Mouse (Mus musculus): Measurements from ENCODE around the gene Sap25.
"Not testable (repeated sequence)": the region's sequence is repeated elsewhere in the genome, so short reads cannot be mapped to it uniquely, and the experiment has no call there.

Sap25 gene

GRCm38 (mm10) chr5:137641054-137641453, at the start of gene Sap25:
TSS of gene Sap25 (plus strand) at chr5:137641334.
- no peak for DNase-seq (ENCODE audit: low spot score)

DNA sequence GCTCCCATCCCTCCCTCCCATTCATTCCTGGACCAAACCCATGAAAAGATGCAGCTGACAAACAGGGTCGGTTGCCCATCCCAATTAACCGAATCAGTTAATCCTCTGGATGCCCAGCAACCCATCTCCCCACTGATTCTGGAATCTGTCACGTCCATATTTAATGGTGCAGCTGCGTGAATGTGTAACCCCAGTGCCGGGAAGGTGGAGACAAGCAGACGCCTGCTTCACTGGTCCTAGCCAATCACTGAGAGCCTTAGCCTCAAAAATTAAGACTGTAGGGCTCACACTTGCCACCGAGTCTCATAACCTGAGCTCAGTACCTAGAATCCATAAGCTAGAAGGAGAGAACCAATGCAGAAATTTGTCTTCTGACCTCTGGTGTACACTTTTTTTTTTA, 45.2 kb upstream of the Sap25 start:
- no peak for DNase-seq (ENCODE audit: low spot score)

DNA sequence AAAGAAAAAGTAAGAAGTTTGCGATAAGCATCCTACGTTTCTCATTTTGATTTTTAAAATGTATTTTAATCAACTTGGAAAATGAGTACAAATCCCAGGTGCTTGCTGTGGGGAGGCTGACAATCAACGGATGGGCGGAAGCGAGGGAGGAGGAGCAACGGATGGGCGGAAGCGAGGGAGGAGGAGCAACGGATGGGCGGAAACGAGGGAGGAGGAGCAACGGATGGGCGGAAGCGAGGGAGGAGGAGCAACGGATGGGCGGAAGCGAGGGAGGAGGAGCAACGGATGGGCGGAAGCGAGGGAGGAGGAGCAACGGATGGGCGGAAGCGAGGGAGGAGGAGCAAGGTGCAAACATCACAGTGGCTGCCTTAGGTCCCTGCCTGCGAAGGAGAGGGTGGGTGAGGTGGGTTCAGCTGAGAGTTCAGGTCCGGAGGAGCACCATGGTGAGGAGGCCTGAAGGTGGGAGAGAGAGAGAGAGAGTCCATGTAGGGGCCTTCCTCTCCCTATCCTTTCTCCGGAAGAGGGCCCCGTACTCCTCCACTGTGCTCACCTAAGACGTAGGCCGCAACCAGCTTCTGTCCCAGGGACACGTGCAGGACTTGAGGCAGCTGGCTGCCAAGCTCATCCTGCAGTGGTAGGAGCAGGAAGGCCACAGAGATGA, 44.4 kb upstream of the Sap25 start:
- no peak for DNase-seq (ENCODE audit: low spot score)

- DNase-seq (ENCODE audit: low spot score), result no peak
Observed at GRCm38 (mm10) chr5:137597625-137598024, 43.5 kb upstream of the Sap25 start.

GRCm38 (mm10) chr5:137598100-137598826, 42.9 kb upstream of the Sap25 start:
- DNase-seq (ENCODE audit: low spot score), result no peak

DNA sequence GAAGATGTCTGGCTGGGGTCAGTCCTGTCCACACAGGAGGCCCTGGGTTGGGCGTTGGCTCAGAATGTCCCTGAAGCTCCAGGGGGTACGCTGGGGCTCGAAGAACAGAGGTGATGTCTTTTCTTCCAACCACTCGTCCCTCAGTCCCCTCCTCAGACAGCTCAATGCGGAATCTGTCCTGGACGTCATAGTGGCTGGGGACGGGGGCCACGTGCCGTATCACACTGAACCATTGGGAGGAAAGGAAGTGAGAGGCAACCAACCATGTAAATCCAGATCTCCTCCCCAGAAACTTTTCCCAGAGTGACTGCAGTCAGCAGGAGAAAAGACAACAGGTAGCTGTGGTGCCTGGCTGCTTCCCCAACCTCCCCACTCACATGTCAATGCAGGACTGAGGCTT, 41.5 kb upstream of the Sap25 start:
- DNase-seq (ENCODE audit: low spot score), result no peak

- DNase-seq (ENCODE audit: low spot score), result no peak
Observed at GRCm38 (mm10) chr5:137600281-137600618, 40.9 kb upstream of the Sap25 start.

DNA sequence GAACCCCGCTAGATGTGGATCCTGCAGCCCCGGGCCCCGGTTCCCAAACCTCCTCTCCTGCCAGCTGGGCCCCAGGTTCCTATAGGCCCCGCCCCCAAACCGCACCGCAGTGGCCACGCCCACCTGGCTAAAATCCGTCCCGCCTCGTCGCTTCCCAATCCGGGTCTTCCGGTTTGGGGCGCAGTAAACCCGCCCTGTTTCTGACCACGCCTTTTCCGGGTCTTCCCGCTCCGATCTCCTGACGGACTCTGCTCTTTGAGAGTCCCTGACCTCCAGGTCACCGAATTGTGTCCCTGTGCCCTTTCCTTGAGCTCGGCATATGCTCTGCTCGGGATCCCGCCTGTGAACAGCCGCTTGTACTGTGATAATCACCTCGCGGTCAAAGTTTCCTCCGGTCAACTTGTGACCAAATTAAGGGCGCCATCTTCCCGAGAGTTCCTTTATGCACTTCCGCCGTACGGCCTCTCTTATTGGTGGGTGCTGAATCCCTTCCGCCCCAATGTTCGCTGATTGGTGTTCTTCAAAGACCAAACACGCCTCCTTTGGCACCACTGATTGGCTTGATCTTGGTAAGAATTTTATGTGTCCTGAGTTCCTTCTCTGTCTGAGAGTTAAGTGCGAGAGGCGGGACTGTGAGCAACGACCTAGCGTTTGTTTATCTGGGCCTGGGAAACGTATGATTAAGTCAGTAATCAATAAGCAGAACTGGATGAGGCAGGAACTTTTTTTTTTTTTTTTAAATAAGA, 40.3 kb upstream of the Sap25 start, which contains the start of gene Mospd3:
Gene Mospd3, minus strand, starts transcription at position 440 of the 746 bp plus-strand sequence.
- DNase-seq (ENCODE audit: low spot score), result peak; percentile 93

- no peak for DNase-seq (ENCODE audit: low spot score)
Observed at GRCm38 (mm10) chr5:137601365-137601729, 39.8 kb upstream of the Sap25 start.

- DNase-seq (ENCODE audit: low spot score), result no peak
Observed at GRCm38 (mm10) chr5:137607860-137608653, 33.1 kb upstream of the Sap25 start.

- no peak for DNase-seq (ENCODE audit: low spot score)
Observed at GRCm38 (mm10) chr5:137608654-137609190, 32.4 kb upstream of the Sap25 start.

- DNase-seq (ENCODE audit: low spot score), result no peak
Observed at GRCm38 (mm10) chr5:137609292-137609691, 31.8 kb upstream of the Sap25 start.

DNA sequence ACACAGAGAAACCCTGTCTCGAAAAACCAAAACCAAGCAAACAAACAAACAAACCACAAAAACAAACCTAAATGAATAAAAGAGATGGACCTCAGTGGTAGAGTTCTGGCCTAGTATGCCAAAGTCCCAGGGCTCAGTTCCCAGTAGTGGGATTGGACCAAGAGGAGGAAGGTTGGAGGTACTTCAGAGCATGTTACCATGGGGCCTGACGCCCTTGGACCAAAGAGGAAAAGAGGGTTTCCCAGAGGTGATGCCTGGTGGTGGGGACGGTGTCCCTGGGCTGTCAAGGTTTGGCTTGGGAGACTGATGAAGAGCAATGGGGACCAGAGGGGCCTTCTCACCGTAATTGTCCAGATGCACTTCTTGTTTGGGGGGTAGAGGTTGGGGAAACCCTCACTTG, 31.1 kb upstream of the Sap25 start:
- DNase-seq (ENCODE audit: low spot score), result no peak

DNA sequence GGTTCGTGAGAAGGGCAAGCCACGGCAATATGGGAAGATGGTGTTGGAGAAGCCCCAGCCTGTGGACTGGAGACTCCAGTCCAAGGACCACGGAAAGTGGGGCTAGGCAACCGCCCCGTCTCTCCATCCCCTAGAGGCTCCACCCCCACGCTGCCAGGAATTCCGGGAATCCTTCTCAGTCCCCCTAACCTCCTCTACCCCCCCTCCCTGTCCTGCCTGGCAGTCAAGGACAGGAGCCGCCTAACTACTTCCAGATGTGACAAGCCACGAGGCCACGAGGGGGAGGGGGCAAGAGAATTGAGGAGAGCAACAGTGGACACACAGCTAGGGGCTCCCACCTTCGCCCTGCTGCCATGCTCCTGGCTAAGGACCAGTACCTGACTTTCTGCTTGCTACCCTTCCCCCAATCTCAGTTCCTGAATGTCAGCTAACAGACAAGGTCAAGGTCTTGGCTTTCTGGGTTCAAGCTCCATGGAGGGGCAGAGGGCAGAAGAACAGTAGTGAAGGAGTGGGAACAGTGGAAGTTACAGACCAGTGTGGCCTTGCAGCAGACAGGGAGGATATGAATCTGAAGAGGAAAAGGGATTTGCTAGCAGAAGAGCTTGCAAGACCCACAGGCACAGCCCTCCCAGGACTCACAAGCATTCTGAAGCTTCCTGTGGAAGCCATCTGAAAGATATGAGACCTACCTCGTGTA, 30.4 kb upstream of the Sap25 start:
- DNase-seq (ENCODE audit: low spot score), result no peak

GRCm38 (mm10) chr5:137611245-137611602, 29.9 kb upstream of the Sap25 start:
- no peak for DNase-seq (ENCODE audit: low spot score)

GRCm38 (mm10) chr5:137613076-137613475, 28.1 kb upstream of the Sap25 start:
- no peak for DNase-seq (ENCODE audit: low spot score)

DNA sequence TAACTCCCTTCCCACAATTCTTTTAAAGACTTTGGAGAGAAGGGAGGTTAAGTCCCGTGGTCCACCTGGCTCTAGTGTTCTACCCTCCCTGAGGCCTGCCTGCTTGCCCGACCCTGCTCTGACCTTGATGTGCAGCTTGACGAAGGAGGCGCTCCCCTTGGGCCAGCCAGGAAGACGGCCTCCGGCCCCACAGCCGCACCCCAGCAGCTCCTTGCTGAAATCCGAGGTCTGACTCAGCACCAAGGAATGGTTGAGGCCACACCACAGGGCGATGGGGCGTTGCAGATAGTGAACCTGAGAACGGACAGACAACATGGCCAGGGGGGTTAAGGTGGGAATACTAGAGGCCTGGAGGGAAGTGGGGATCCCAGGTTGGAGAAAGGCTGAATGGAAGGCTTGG, 27.6 kb upstream of the Sap25 start, which contains the start of gene Pcolce:
Gene Pcolce, minus strand, starts transcription at position 235 of the 400 bp plus-strand sequence.
- DNase-seq (ENCODE audit: low spot score), result no peak

DNA sequence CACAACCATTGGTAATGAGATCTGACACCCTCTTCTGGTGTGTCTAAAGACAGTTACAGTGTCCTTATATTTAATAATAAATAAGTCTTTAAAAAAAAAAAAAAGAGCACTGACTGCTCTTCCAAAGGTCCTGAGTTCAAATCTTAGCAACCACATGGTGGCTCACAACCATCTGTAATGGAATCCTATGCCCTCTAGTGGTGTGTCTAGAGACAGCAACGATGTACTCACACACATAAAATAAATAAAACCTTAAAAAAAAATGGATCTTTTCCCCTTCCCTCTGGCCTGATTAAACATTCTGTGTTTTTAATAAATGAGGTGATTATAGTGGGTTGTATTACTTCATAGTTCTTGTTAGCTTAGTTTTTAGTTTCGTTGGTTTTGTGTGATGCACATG, 26.2 kb upstream of the Sap25 start:
- DNase-seq (ENCODE audit: low spot score), result not testable (repeated sequence)

DNA sequence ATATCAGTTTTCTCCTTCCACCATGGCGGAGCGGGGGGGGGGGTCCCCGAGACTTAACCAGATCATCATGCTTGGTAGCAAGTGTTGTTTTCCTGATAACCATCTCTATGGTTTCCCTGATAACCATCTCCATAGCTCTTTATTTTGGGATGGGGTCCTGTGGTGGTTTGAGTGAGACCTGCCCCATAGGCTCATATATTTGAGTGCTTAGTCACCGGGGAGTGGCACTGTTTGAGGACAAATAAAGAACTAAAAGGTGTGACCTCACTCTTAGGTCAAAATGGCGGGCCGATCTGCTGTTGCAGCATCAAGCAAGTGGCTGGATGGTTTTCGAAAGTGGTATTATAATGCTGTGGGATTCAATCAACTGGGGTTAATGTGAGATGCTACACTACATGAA, 25.8 kb upstream of the Sap25 start:
- DNase-seq (ENCODE audit: low spot score), result no peak

DNA sequence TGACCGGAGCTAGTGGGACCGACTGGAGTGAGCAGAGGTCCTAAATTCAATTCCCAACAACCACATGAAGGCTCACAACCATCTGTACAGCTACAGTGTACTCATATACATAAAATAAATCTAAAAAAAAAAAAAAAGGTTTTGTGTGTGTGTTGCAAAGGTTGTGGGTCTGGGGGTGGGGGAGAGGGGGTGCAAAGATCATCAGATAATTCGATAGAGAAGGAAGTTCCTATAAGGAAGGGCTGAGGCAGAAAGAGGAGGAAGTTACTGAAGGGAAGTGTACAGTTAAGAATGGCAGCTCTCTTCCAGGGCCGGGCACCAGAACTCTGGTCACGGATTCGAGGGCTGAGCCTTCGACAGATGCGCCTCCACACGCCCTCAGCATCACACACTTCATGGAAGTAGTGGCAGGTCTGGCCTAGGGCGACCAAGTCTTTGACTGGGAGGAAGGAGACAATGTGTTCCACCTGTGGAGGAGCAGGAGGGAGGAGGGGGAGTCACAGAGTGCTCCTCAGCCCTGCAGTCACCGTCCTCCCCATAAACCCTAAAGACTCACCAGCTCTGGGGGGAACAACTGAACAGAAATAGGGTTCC, 17.1 kb upstream of the Sap25 start:
- no peak for DNase-seq (ENCODE audit: low spot score)

DNA sequence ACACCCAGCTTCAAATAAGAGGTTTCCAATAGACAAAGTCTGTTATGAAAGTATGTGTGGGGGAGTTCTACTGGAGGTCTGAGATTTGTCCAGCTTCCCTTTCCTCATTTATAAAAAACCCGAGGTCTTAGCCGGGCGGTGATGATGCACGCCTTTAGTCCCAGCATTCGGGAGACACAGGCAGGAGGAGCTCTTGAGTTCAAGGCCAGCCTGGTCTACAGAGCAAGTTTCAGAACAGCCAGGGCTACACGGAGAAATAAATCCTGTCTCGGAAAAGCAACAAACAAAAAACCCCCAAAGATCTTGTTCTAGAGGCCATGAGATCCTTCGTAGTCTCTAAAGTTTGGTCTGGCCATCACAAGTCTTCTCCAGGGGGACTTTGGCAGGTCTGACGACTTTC, 13.1 kb upstream of the Sap25 start:
- no peak for DNase-seq (ENCODE audit: low spot score)
